Mouse (Mus musculus) neural tube, embryonic 14.5 days (tissue): ENCODE measurements at regions not wholly inside any gene's neighbourhood (a gene's known extent, or its start where the extent isn't known, plus 50 kb on each side); places are given as distances from the start of the nearest gene placed in this dataset.

Experiments used
- ATAC-seq: fragments of 200-750 bp; cut with Nextera tagmentation; 2 replicates; pipeline ENCODE4 v1.8.0; 2017; ENCODE audit warnings: low read depth, mild to moderate bottlenecking, moderate TSS enrichment, moderate library complexity
- H3K27ac ChIP-seq: fragments of 300-500 bp; sonication (generic); 2 replicates; pipeline ENCODE4 v1.5.1; 2014; ENCODE audit warnings: low read depth, mild to moderate bottlenecking, control low read depth, low read length, moderate library complexity, mixed read lengths
- H3K27me3 ChIP-seq: fragments of 300-500 bp; sonication (generic); 2 replicates; pipeline ENCODE4 v1.6.1; 2014; ENCODE audit warnings: low read length; ENCODE audit not compliant: control insufficient read depth, insufficient read depth
- H3K36me3 ChIP-seq: fragments of 300-500 bp; sonication (generic); 2 replicates; pipeline ENCODE4 v1.6.1; 2014; ENCODE audit warnings: low read length, mixed read lengths; ENCODE audit not compliant: control insufficient read depth, insufficient read depth
- H3K4me1 ChIP-seq: fragments of 300-500 bp; sonication (generic); 2 replicates; pipeline ENCODE4 v1.6.1; 2014; ENCODE audit warnings: low read length; ENCODE audit not compliant: control insufficient read depth, insufficient read depth
- H3K4me2 ChIP-seq: fragments of 300-500 bp; sonication (generic); 2 replicates; pipeline ENCODE4 v1.6.1; 2014; ENCODE audit warnings: mild to moderate bottlenecking, low read depth, low read length, control low read depth
- H3K4me3 ChIP-seq: fragments of 300-500 bp; sonication (generic); 2 replicates; pipeline ENCODE4 v1.5.1; 2014; ENCODE audit warnings: low read depth, low read length, control low read depth, mixed read lengths
- H3K9ac ChIP-seq: fragments of 300-500 bp; sonication (generic); replicated peaks from 2 replicates; pipeline ENCODE4 v1.6.1; 2014; ENCODE audit warnings: low read depth, mild to moderate bottlenecking, control low read depth, low read length, mixed read lengths
- H3K9me3 ChIP-seq: fragments of 300-500 bp; sonication (generic); 2 replicates; pipeline ENCODE4 v1.6.1; 2016; ENCODE audit warnings: low read length; ENCODE audit not compliant: control insufficient read depth
- WGBS: fragments of 180-500 bp; shearing (Covaris S2); extraction: QIAGEN DNeasy Blood & Tissue Kit; methylation state at CpG from one replicate; pipeline ENCODE4 v1.1.7; 2014; 5-methylcytosine and 5-hydroxymethylcytosine counted together

DNA sequence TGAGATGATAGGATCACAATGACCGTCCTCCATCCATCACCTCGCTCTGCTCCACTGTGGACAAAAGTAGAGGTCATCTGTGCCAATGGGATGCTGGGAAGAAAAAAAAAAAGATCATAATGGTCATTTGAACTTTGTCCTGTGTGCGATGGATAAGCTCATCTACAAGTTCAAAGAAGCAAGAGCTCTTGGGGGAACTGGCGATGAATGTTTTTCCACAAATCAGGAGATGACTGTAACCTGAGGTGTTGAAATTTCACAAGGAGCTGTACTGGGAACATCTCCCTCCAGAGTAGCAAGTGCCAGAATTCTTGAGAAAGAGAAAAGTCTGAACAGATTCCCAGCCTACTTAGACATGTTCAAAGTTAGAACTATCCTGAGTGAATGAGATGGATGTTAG lies 287.0 kb downstream of the Tns3 start:
- Histone ChIP-seq H3K4me1 (no peaks in the 10 kb centered on the region), H3K36me3 (no peaks in the 10 kb centered on the region), H3K27me3 (no peaks in the 10 kb centered on the region), H3K9me3 (no peaks in the 10 kb centered on the region), H3K9ac (no peak overlapping the region), H3K4me2 (no peak overlapping the region), H3K27ac (no peak overlapping the region), H3K4me3 (no peak overlapping the region)
- ATAC-seq, result no peak
- 88% methylated on average over 4 of the region's 4 CpGs for WGBS

DNA sequence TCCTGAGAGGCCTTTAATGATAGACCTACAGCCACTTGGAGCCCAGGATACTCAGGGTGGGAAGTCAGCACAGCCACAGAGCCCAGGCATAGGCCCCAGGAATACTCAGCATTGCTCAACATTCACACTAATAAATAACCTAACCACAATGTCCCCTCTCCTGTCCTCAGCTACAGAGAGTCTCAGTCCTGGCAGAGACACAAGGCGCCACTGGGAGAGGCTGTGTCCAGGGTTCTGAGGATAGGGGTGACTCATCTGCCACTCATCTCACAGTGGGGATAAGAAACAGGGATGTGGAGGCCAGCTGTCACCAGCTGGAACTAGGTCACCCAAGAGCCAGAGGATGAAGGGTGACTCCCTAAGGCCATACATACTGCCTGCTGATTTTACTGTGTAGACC lies 298.8 kb downstream of the Tns3 start:
- Histone ChIP-seq H3K9me3 (no peaks in the 10 kb centered on the region), H3K36me3 (no peaks in the 10 kb centered on the region), H3K4me3 (no peak overlapping the region), H3K27me3 (no peaks in the 10 kb centered on the region), H3K27ac (no peak overlapping the region), H3K4me1 (no peaks in the 10 kb centered on the region), H3K9ac (no peak overlapping the region), H3K4me2 (no peak overlapping the region)
- 100% methylated on average over 1 of the region's 1 CpGs for WGBS
- no peak for ATAC-seq

DNA sequence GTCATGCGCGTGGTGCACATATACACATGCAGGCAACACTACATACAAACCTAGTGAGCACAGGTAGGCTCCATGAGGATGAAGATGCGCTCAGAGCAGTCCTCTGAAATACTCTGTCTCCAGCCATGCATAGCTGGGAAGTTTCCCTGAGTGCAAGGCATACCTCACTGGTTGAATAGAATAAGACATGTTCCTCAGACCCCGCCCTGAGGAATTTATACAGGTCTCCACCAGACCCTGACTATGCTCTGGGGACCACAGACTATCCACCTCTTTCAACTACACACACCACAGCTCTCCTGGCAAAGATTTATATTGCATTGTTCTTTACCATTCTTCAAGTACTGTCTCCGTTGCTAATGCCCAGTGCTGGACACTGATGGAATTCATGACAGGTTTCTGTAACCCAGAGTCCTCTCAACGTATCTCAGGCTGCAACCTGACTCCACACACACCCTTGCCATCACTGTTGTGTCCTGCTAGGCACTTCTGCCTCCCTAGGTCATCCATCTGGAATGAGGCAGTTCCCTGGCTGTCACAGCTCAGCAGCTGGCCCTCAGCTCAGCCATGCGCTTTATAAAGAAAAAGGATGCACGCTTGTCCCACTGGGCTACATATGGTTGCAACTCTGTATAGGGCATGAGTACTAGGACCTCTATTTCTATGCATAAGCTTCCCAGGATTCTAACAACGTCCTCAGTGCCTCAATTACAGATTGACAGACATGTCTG lies 299.5 kb downstream of the Tns3 start:
- Histone ChIP-seq H3K9me3 (no peaks in the 10 kb centered on the region), H3K9ac (no peak overlapping the region), H3K4me3 (no peak overlapping the region), H3K4me1 (no peaks in the 10 kb centered on the region), H3K4me2 (no peak overlapping the region), H3K27ac (no peak overlapping the region), H3K36me3 (no peaks in the 10 kb centered on the region), H3K27me3 (no peaks in the 10 kb centered on the region)
- no peak for ATAC-seq
- WGBS, result 76% methylated on average over 9 of the region's 9 CpGs

GRCm38 (mm10) chr11:8344938-8345337 lies 319.4 kb downstream of the Tns3 start:
- no peaks in the 10 kb centered on the region for H3K9me3 ChIP-seq
- no peaks in the 10 kb centered on the region for H3K4me1 ChIP-seq
- no peaks in the 10 kb centered on the region for H3K27me3 ChIP-seq
- H3K36me3 ChIP-seq, result no peaks in the 10 kb centered on the region
- no peak for ATAC-seq
- 83% methylated on average over 14 of the region's 14 CpGs for WGBS
- H3K9ac ChIP-seq, result no peak overlapping the region
- no peak overlapping the region for H3K4me2 ChIP-seq
- no peak overlapping the region for H3K27ac ChIP-seq
- H3K4me3 ChIP-seq, result no peak overlapping the region

- H3K4me2 ChIP-seq, result no peak overlapping the region
- WGBS, result 60% methylated on average over 14 of the region's 14 CpGs
- H3K4me3 ChIP-seq, result no peak overlapping the region
- H3K4me1 ChIP-seq, result no peaks in the 10 kb centered on the region
- peak; percentile 81 for ATAC-seq
- H3K9ac ChIP-seq, result no peak overlapping the region
- H3K36me3 ChIP-seq, result no peaks in the 10 kb centered on the region
- no peak overlapping the region for H3K27ac ChIP-seq
- no peaks in the 10 kb centered on the region for H3K27me3 ChIP-seq
- no peaks in the 10 kb centered on the region for H3K9me3 ChIP-seq
Observed at GRCm38 (mm10) chr11:8302347-8303188, 361.8 kb downstream of the Tns3 start.

- H3K27ac ChIP-seq, result no peak overlapping the region
- ATAC-seq, result no peak
- H3K4me2 ChIP-seq, result no peak overlapping the region
- H3K27me3 ChIP-seq, result no peaks in the 10 kb centered on the region
- no peaks in the 10 kb centered on the region for H3K4me1 ChIP-seq
- 82% methylated on average over 5 of the region's 5 CpGs for WGBS
- no peak overlapping the region for H3K9ac ChIP-seq
- no peaks in the 10 kb centered on the region for H3K36me3 ChIP-seq
- H3K4me3 ChIP-seq, result no peak overlapping the region
- H3K9me3 ChIP-seq, result no peaks in the 10 kb centered on the region
Observed at GRCm38 (mm10) chr11:8297462-8297861, 366.9 kb downstream of the Tns3 start.

DNA sequence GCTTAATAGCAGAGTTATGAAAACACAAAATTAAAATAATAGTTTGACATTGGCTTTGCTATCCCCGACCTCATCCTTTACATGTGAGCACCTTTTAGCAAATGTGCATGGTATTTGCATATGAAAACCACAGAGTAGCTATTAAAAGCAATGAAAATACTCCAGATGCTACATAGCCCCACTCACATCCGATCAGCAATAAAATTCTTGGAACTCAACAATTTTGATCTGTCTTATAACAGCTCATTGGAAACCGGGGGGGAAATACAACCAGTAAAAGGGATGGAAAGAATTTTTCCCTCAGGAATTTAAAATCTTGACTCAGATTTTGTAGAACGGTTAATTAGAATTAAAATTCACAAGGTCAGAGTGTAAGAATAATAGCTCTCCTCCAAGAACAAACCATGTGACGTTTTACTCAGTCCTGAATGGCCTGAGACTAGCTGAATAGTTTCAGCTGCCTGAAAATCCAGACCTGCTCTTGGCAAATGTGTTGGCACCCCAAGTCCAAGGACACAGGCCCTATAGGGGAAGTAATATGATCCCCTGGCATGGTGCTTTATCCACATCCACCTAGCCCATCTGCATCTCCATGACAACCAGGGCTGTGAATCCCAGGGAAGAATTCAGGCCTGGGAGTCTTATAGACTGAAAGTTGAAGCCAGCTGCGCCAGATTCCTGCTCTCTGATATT lies 370.9 kb downstream of the Tns3 start:
- 39% methylated on average over 6 of the region's 6 CpGs for WGBS
- Histone ChIP-seq H3K27ac (no peak overlapping the region), H3K4me1 (no peaks in the 10 kb centered on the region), H3K4me3 (no peak overlapping the region), H3K9me3 (no peaks in the 10 kb centered on the region), H3K4me2 (no peak overlapping the region), H3K27me3 (no peaks in the 10 kb centered on the region), H3K9ac (no peak overlapping the region), H3K36me3 (no peaks in the 10 kb centered on the region)
- ATAC-seq, result peak; percentile 72

DNA sequence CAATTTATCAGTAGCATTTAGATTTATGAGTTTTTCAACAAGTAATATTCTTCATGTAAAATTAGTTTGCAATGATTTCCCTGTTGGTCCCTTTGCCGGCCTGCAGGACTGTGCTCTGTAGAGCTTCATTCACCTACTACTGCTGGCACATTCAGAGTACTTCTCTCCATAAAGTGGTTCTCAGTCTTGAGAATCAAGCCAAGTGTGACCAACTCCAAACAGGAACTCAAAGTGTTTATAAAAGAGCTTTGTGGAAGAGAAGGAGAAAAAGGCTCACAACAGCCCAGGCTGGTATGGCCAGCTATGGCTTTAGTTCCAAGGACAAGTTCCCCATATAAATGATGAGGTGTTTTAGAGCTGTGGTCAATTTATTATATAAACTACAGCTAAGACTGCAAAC lies 379.1 kb downstream of the Tns3 start:
- H3K36me3 ChIP-seq, result no peaks in the 10 kb centered on the region
- no peak overlapping the region for H3K27ac ChIP-seq
- H3K4me1 ChIP-seq, result no peaks in the 10 kb centered on the region
- H3K4me2 ChIP-seq, result no peak overlapping the region
- ATAC-seq, result no peak
- no peak overlapping the region for H3K9ac ChIP-seq
- no peaks in the 10 kb centered on the region for H3K9me3 ChIP-seq
- 96% methylated on average over 1 of the region's 1 CpGs for WGBS
- H3K27me3 ChIP-seq, result no peaks in the 10 kb centered on the region
- no peak overlapping the region for H3K4me3 ChIP-seq

DNA sequence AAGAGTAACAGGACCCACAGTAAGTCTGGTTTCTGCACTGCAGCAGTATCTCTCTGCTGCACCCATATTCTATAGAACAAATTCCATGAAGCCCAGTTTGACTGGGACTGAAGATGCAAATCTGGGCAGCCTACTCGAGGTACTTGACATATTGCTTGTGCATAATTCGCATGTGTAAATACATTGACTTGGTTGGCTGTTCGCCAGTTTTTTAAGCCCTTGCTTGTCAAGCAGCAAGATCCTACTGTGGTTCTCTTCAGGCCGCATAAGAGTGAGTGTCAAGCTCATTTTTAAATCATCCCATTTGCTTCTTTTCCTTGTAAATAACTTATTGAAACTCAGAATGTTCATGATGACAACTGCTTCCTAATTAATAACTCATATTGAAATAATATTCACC lies 389.1 kb downstream of the Tns3 start:
- Histone ChIP-seq H3K36me3 (no peaks in the 10 kb centered on the region), H3K9ac (no peak overlapping the region), H3K4me1 (no peaks in the 10 kb centered on the region), H3K27ac (no peak overlapping the region), H3K4me3 (no peak overlapping the region), H3K4me2 (no peak overlapping the region), H3K27me3 (no peaks in the 10 kb centered on the region), H3K9me3 (no peaks in the 10 kb centered on the region)
- no peak for ATAC-seq
- 75% methylated on average over 4 of the region's 4 CpGs for WGBS
